Mouse (Mus musculus) hindbrain, embryonic 14.5 days (tissue): ENCODE measurements at regions not wholly inside any gene's neighbourhood (a gene's known extent, or its start where the extent isn't known, plus 50 kb on each side); places are given as distances from the start of the nearest gene placed in this dataset.

ENCODE experiments used
- ATAC-seq: fragments of 200-750 bp; cut with Nextera tagmentation; 2 replicates; pipeline ENCODE4 v1.8.0; 2017; ENCODE audit warnings: moderate number of reproducible peaks, mild to moderate bottlenecking, moderate TSS enrichment, moderate library complexity; ENCODE audit not compliant: low FRiP score
- DNase-seq: peaks from one replicate; pipeline ENCODE4 v3.0.0-alpha.2; 2015; ENCODE audit warnings: low spot score
- H3K27ac ChIP-seq: fragments of 300-500 bp; sonication (generic); 2 replicates; pipeline ENCODE4 v1.5.1; 2014; ENCODE audit warnings: mild to moderate bottlenecking, moderate library complexity
- H3K27me3 ChIP-seq: fragments of 300-500 bp; sonication (generic); 2 replicates; pipeline ENCODE4 v1.6.1; 2014; ENCODE audit warnings: mild to moderate bottlenecking, low read length, mixed read lengths; ENCODE audit not compliant: control insufficient read depth, insufficient read depth
- H3K36me3 ChIP-seq: fragments of 300-500 bp; sonication (generic); replicated peaks from 2 replicates; pipeline ENCODE4 v1.6.1; 2014; ENCODE audit not compliant: control insufficient read depth, insufficient read depth
- H3K4me1 ChIP-seq: fragments of 300-500 bp; sonication (generic); replicated peaks from 2 replicates; pipeline ENCODE4 v1.6.1; 2014; ENCODE audit warnings: antibody characterized with exemption, low read length, mixed read lengths; ENCODE audit not compliant: control insufficient read depth, insufficient read depth
- H3K4me2 ChIP-seq: fragments of 300-500 bp; sonication (generic); replicated peaks from 2 replicates; pipeline ENCODE4 v1.6.1; 2014; ENCODE audit warnings: mild to moderate bottlenecking, moderate library complexity
- H3K4me3 ChIP-seq: fragments of 300-500 bp; sonication (generic); replicated peaks from 2 replicates; pipeline ENCODE4 v1.5.1; 2014; ENCODE audit warnings: mild to moderate bottlenecking, low read length
- H3K9ac ChIP-seq: fragments of 300-500 bp; sonication (generic); 2 replicates; pipeline ENCODE4 v1.6.1; 2014
- H3K9me3 ChIP-seq: fragments of 300-500 bp; sonication (generic); 2 replicates; pipeline ENCODE4 v1.6.1; 2016; ENCODE audit warnings: low read length; ENCODE audit not compliant: control insufficient read depth
- WGBS: fragments of 180-500 bp; shearing (Covaris S2); extraction: QIAGEN DNeasy Blood & Tissue Kit; methylation state at CpG from one replicate; pipeline ENCODE4 v1.1.7; 2014; 5-methylcytosine and 5-hydroxymethylcytosine counted together

DNA sequence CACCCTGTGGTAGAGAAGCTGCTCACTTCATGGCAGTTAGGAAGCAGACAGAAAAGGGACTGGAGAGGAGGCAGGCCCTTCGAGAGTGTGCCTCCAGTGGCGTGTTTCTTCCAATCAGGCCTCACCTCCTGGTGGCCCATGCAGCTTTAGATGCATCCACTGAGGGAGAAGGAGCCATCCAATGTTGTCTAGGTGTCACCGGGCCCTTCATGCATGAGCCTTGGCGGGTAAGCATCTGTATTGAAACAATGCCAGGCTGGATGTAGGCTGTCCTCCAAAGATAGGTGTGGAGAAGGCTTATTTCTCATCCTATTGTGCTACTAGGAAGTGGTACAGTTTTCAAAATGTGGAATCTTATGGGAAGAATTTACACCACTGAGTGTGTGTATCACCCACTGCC lies 471.9 kb downstream of the Rps24 start:
- Histone ChIP-seq H3K9me3 (no peaks in the 10 kb centered on the region), H3K4me3 (no peak overlapping the region), H3K36me3 (no peaks in the 10 kb centered on the region), H3K4me1 (no peaks in the 10 kb centered on the region), H3K27me3 (no peaks in the 10 kb centered on the region), H3K9ac (no peak overlapping the region), H3K27ac (no peak overlapping the region), H3K4me2 (no peak overlapping the region)
- ATAC-seq = no peak
- no peak for DNase-seq
- WGBS = 86% methylated on average over 4 of the region's 4 CpGs

DNA sequence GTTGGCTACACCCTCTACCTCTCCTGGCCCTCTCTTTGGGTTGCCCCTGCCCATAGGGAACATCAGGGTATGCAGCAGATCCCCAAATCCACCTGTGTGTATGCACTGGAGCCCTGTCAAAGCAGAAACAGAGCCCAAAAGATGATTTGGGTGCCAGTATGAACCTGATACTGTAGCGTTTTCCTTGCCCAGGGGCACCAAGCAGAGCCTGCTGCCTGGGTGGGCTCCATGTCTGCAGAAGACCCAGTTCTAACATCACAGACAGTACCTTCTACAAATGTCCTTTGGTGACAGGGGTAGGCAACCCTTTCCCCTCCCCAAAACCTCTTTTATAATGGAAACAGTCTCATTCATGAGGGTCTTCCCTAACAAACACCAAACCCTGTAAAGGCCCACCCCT lies 472.5 kb downstream of the Rps24 start:
- H3K4me1 ChIP-seq = no peaks in the 10 kb centered on the region
- H3K9ac ChIP-seq = no peak overlapping the region
- no peak overlapping the region for H3K27ac ChIP-seq
- H3K4me2 ChIP-seq = no peak overlapping the region
- WGBS = 73% methylated on average over 1 of the region's 1 CpGs
- no peaks in the 10 kb centered on the region for H3K36me3 ChIP-seq
- no peak for ATAC-seq
- no peak for DNase-seq
- H3K9me3 ChIP-seq = no peaks in the 10 kb centered on the region
- H3K27me3 ChIP-seq = no peaks in the 10 kb centered on the region
- H3K4me3 ChIP-seq = no peak overlapping the region

DNA sequence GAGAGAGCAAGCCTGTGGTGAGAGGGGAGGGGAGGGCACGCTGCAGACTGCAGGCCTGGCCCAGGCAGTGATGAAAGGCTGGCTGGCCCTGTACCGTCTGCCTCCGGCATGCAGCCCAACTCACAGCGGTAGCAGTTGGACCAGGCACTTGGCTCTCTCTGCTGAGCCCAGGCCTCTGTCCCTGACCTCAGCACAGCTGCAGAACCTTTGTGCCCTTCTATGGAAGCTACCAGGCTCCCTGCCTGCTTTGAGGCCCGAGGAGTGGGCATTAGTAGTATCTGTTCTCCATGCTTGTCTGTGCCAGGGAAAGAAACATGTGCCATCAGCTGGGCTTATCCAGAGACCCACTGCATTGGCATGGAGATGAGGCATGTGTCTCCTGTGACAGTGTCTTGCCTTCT lies 473.2 kb downstream of the Rps24 start:
- Histone ChIP-seq H3K36me3 (no peaks in the 10 kb centered on the region), H3K27ac (no peak overlapping the region), H3K4me3 (no peak overlapping the region), H3K9me3 (no peaks in the 10 kb centered on the region), H3K4me2 (no peak overlapping the region), H3K9ac (no peak overlapping the region), H3K4me1 (no peaks in the 10 kb centered on the region), H3K27me3 (no peaks in the 10 kb centered on the region)
- ATAC-seq (peak; percentile 73), DNase-seq (peak; percentile 57)
- 36% methylated on average over 5 of the region's 5 CpGs for WGBS

DNA sequence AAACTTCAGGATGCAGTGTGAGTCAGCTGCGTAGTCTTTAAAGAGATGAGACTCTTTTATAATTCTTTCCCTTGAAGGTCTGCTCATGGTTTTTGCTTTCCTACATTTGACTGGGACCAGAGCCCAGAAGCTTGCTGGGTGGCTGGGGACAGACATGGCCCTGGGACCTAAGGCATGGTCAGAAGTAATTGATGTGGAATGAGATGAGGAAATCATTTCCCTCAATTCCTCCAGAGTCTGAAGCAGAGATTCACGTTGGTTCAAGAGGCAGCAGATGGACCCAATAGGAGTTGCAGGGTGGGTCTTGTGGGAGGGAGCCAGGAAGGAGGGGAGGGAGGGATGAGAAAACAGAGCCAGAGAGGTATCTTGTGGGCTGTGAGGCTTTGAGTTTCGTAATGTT lies 473.9 kb downstream of the Rps24 start:
- no peak overlapping the region for H3K4me3 ChIP-seq
- H3K27me3 ChIP-seq = no peaks in the 10 kb centered on the region
- H3K9ac ChIP-seq = no peak overlapping the region
- H3K36me3 ChIP-seq = no peaks in the 10 kb centered on the region
- no peaks in the 10 kb centered on the region for H3K9me3 ChIP-seq
- WGBS = 75% methylated on average over 3 of the region's 3 CpGs
- no peak overlapping the region for H3K4me2 ChIP-seq
- no peaks in the 10 kb centered on the region for H3K4me1 ChIP-seq
- ATAC-seq (no peak), DNase-seq (no peak)
- H3K27ac ChIP-seq = no peak overlapping the region

DNA sequence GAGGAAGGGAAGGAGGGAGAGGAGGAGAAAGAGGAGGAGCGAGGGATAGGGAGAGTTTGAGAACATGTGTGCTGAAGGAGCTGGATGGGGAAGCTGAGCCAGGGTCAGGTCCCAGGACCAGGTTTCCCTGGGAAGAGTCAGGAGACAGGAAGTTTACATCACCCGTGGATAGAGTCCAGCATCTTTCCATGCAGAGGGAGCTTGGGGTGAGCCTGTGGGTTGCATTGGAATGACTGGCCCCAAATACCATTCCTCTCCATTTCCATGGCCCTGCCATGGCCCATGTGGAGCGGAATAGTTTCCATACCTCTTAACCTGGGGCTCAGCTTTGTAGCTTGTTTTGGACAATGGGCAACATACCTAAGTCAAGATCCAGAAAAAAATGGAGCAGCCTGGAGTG lies 474.8 kb downstream of the Rps24 start:
- Histone ChIP-seq H3K4me2 (no peak overlapping the region), H3K9me3 (no peaks in the 10 kb centered on the region), H3K4me1 (no peaks in the 10 kb centered on the region), H3K9ac (no peak overlapping the region), H3K4me3 (no peak overlapping the region), H3K36me3 (no peaks in the 10 kb centered on the region), H3K27me3 (no peaks in the 10 kb centered on the region), H3K27ac (no peak overlapping the region)
- ATAC-seq = no peak
- DNase-seq = no peak
- WGBS = 86% methylated on average over 3 of the region's 3 CpGs

DNA sequence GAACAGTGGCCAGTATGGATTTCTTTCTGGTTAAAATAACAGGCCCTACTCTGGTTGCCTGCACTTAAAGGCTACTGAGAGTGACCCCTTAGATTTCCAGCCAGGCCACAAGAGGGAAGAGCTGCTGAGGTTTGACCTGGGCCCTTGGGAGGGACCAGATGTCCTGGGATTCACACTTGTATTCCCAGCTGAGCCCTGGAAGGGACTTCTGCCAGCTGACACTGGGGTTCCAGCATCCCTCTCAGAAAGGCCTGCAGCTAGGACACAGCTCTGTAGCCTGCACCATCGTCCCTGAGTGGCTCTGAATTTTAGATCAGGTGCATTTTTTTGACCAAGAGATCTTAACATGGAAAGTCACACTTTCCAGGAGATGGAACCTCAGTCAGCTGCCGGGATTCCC lies 482.7 kb downstream of the Rps24 start:
- Histone ChIP-seq H3K27ac (no peak overlapping the region), H3K9ac (no peak overlapping the region), H3K4me2 (no peak overlapping the region), H3K36me3 (no peaks in the 10 kb centered on the region), H3K4me3 (no peak overlapping the region), H3K9me3 (no peaks in the 10 kb centered on the region), H3K4me1 (peaks cover 9% of the 10 kb centered on the region), H3K27me3 (no peaks in the 10 kb centered on the region)
- DNase-seq = no peak
- no peak for ATAC-seq
- 61% methylated on average over 2 of the region's 2 CpGs for WGBS

DNA sequence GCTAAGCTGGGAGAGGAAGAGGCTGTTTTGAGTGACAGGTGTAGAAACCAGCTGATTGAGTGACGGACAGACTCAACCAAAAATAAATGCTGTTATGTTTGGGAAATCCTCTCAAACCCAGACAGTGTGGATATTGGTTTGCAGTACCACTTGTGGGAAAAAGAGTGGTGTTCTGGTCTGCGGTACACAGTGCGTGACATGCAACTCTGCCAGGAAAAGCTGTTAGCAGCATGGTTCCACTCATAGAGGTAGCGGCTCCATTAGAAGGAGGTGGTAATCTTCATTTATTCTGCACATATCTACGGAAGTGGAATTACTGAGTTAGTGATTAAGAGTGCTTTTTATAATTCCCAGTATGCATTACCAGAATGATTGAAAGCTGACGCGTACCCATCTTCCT lies 485.4 kb downstream of the Rps24 start:
- H3K4me2 ChIP-seq = no peak overlapping the region
- 76% methylated on average over 7 of the region's 7 CpGs for WGBS
- H3K27me3 ChIP-seq = no peaks in the 10 kb centered on the region
- H3K36me3 ChIP-seq = no peaks in the 10 kb centered on the region
- H3K4me1 ChIP-seq = peaks cover 9% of the 10 kb centered on the region
- H3K9ac ChIP-seq = no peak overlapping the region
- no peaks in the 10 kb centered on the region for H3K9me3 ChIP-seq
- ATAC-seq = no peak
- DNase-seq = no peak
- no peak overlapping the region for H3K4me3 ChIP-seq
- H3K27ac ChIP-seq = no peak overlapping the region; the same call in 1 of the 2 replicates

DNA sequence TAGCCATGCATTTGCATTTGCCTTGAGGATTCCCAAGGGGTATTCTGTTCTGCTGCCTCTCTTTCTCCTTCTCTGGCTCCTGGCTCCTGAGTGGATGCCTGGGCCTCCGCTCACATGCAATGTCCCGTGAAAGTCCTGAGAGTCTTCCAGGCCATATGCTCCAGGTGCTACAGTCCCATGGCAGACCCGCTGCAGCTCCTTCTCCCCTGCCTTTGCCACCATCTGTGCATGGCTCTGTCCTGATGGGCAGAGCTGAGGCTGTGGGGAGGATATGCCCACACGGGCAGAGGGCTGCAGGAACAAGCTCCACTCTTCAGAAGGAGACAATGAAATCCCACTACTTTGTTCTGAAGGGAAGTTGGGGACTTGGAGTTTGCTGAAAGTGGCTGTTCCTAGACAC lies 485.9 kb upstream of the Zmiz1 start:
- Histone ChIP-seq H3K36me3 (no peaks in the 10 kb centered on the region), H3K27me3 (no peaks in the 10 kb centered on the region), H3K27ac (no peak overlapping the region), H3K9me3 (no peaks in the 10 kb centered on the region), H3K4me2 (no peak overlapping the region), H3K4me3 (no peak overlapping the region), H3K4me1 (peaks cover 9% of the 10 kb centered on the region), H3K9ac (no peak overlapping the region)
- ATAC-seq = no peak
- no peak for DNase-seq
- 70% methylated on average over 4 of the region's 4 CpGs for WGBS

DNA sequence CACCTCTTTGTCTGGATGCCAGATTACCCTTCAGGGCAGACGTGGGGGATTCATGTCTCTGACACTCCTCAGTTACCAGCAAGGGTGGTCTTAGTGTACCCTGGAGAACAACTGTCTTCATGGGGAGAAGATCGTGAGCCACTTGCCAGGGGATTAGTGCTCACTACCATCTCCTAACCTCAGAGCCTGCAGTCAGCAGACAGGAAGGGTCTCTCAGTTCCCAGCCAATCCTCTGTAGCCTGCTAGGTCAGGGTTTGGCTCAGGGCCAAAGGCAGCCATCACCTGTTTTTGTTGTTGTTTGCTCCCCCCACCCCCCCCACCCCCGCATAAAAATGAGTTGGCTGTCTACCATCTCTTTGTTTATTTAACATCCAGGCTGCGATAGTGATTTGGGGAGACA lies 485.4 kb upstream of the Zmiz1 start:
- no peaks in the 10 kb centered on the region for H3K9me3 ChIP-seq
- H3K36me3 ChIP-seq = no peaks in the 10 kb centered on the region
- ATAC-seq = no peak
- H3K4me2 ChIP-seq = no peak overlapping the region
- peaks cover 9% of the 10 kb centered on the region for H3K4me1 ChIP-seq
- H3K27ac ChIP-seq = 0 out of 2 replicates have a peak overlapping the region, but pooled peaks have one; percentile 28
- H3K27me3 ChIP-seq = no peaks in the 10 kb centered on the region
- DNase-seq = no peak
- no peak overlapping the region for H3K9ac ChIP-seq
- H3K4me3 ChIP-seq = no peak overlapping the region
- 54% methylated on average over 4 of the region's 4 CpGs for WGBS

DNA sequence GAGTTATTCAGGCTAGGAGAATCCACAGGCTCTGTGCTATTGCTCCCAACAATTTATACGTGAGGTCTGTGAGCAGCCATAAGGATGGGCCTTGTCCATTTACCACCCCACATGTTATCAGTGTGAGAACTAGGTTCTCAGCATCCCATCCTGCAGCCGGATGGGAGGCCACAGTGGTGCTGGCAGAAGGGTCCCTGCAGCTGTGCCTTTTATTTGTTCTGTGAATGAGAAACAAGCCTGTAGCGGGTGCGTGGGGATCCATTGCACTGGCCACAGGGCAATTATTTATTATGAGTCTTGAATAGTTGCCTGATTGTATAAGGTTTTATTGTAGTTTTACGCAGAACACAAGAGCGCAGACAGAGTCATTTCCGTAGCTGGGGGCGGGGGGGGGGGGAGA lies 476.5 kb upstream of the Zmiz1 start:
- Histone ChIP-seq H3K4me2 (no peak overlapping the region), H3K4me1 (no peaks in the 10 kb centered on the region), H3K9me3 (no peaks in the 10 kb centered on the region), H3K9ac (no peak overlapping the region), H3K4me3 (no peak overlapping the region), H3K36me3 (no peaks in the 10 kb centered on the region), H3K27me3 (no peaks in the 10 kb centered on the region), H3K27ac (0 out of 2 replicates have a peak overlapping the region, but pooled peaks have one; percentile 14)
- 51% methylated on average over 8 of the region's 8 CpGs for WGBS
- ATAC-seq (no peak), DNase-seq (no peak)
